Mouse (Mus musculus): ENCODE measurements around the gene Vwa3b. TPM values are rescaled to one million over a fixed set of nuclear protein-coding genes. Genes with fewer than 3 reads are reported as not detected.
"Not testable (repeated sequence)": the region's sequence is repeated elsewhere in the genome, so short reads cannot be mapped to it uniquely, and the experiment has no call there.

The Vwa3b gene
- polyA plus RNA-seq, 1 experiment from 2014 or later = 0.52 TPM

DNA sequence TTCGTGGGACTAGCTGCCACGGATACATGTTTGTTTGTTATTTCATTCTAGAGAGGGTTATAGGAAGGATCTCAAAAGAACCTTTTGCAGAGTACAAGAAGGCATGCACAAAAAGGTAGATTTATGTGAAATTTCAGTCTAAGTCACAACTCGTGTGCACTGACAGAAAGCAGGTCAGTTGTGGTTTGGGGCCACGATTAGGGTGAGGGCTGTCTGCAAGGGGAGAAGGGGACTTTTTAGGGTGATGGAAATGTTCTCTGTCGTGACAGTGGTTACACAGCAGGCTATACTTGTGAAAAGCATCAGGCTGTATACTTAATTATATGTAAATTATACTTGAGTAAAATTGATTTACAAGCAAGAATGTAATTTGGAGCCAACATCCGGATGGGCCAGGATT is 30.6 kb upstream of the Vwa3b start:
- H3K36me3 ChIP-seq = no peaks in the 10 kb centered on the region
- H3K27ac ChIP-seq (replicated peaks) = no peak overlapping the region
- WGBS = 66% methylated on average over 6 of the region's 6 CpGs
- H3K9me3 ChIP-seq = no peaks in the 10 kb centered on the region
- peaks cover 10% of the 10 kb centered on the region for H3K4me1 ChIP-seq (replicated peaks)
- no peaks in the 10 kb centered on the region for H3K27me3 ChIP-seq
- ATAC-seq (ENCODE audit: low read depth) = no peak
- H3K4me2 ChIP-seq = no peak overlapping the region
- no peak overlapping the region for H3K4me3 ChIP-seq
- H3K9ac ChIP-seq = no peak overlapping the region

- 44% methylated on average over 6 of the region's 6 CpGs for WGBS
- ATAC-seq (ENCODE audit: low read depth) = no peak
- no peaks in the 10 kb centered on the region for H3K36me3 ChIP-seq
- no peak overlapping the region for H3K9ac ChIP-seq
- no peak overlapping the region; the same call in 1 of the 2 replicates for H3K27ac ChIP-seq (replicated peaks)
- no peaks in the 10 kb centered on the region for H3K9me3 ChIP-seq
- no peaks in the 10 kb centered on the region for H3K27me3 ChIP-seq
- no peak overlapping the region for H3K4me3 ChIP-seq
- H3K4me2 ChIP-seq = no peak overlapping the region
- H3K4me1 ChIP-seq (replicated peaks) = peaks cover 10% of the 10 kb centered on the region
These were observed 29.7 kb upstream of the Vwa3b start for GRCm38 (mm10) chr1:36996561-36997213.

- H3K27me3 ChIP-seq = no peaks in the 10 kb centered on the region
- no peaks in the 10 kb centered on the region for H3K9me3 ChIP-seq
- H3K36me3 ChIP-seq = no peaks in the 10 kb centered on the region
- H3K4me1 ChIP-seq (replicated peaks) = peaks cover 10% of the 10 kb centered on the region
- no peak overlapping the region for H3K27ac ChIP-seq (replicated peaks)
- H3K9ac ChIP-seq = no peak overlapping the region
- no peak for ATAC-seq (ENCODE audit: low read depth)
- no peak overlapping the region for H3K4me2 ChIP-seq
- 80% methylated on average over 5 of the region's 5 CpGs for WGBS
- no peak overlapping the region for H3K4me3 ChIP-seq
These were observed 26.1 kb upstream of the Vwa3b start for GRCm38 (mm10) chr1:37000307-37000706.

GRCm38 (mm10) chr1:37001636-37002315 is 24.6 kb upstream of the Vwa3b start:
- no peak overlapping the region for H3K4me2 ChIP-seq
- H3K4me1 ChIP-seq (replicated peaks) = peaks cover 3% of the 10 kb centered on the region
- no peaks in the 10 kb centered on the region for H3K27me3 ChIP-seq
- no peak overlapping the region for H3K9ac ChIP-seq
- no peaks in the 10 kb centered on the region for H3K9me3 ChIP-seq
- no peak overlapping the region for H3K27ac ChIP-seq (replicated peaks)
- 42% methylated on average over 7 of the region's 7 CpGs for WGBS
- no peak for ATAC-seq (ENCODE audit: low read depth)
- H3K4me3 ChIP-seq = no peak overlapping the region
- no peaks in the 10 kb centered on the region for H3K36me3 ChIP-seq

- Histone ChIP-seq H3K36me3 (no peaks in the 10 kb centered on the region), H3K9me3 (no peaks in the 10 kb centered on the region), H3K4me2 (no peak overlapping the region), H3K27ac (replicated peaks) (no peak overlapping the region), H3K9ac (no peak overlapping the region), H3K27me3 (no peaks in the 10 kb centered on the region), H3K4me1 (replicated peaks) (no peaks in the 10 kb centered on the region), H3K4me3 (no peak overlapping the region)
- no peak for ATAC-seq (ENCODE audit: low read depth)
- WGBS = 86% methylated on average over 3 of the region's 3 CpGs
These were observed 23.9 kb upstream of the Vwa3b start for GRCm38 (mm10) chr1:37002316-37003008.

DNA sequence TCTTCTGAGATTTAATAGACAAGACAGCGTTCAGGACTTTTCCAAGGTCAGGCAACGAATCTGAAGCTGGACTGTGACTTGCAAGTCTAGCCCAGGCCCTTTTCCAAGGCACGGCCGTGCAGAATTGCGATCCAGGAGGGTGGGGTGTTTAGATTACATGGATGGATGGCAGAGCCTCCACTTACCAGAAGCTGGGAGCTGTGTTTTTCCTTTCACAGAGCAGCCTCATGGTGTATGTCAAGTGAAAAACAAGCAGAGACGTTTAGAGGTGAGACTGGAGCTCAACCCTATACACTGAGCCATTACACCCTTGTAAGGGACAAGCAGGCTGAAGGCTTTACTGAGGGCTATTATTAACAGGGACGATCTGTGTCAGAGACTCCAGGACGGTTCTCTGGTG is 21.9 kb upstream of the Vwa3b start:
- Histone ChIP-seq H3K4me3 (no peak overlapping the region), H3K4me1 (replicated peaks) (no peaks in the 10 kb centered on the region), H3K9ac (no peak overlapping the region), H3K27me3 (no peaks in the 10 kb centered on the region), H3K9me3 (no peaks in the 10 kb centered on the region), H3K27ac (replicated peaks) (no peak overlapping the region), H3K36me3 (no peaks in the 10 kb centered on the region), H3K4me2 (no peak overlapping the region)
- no peak for ATAC-seq (ENCODE audit: low read depth)
- 78% methylated on average over 8 of the region's 8 CpGs for WGBS

GRCm38 (mm10) chr1:37005036-37005435 is 21.4 kb upstream of the Vwa3b start:
- WGBS = 91% methylated on average over 5 of the region's 5 CpGs
- Histone ChIP-seq H3K4me2 (no peak overlapping the region), H3K4me3 (no peak overlapping the region), H3K9me3 (no peaks in the 10 kb centered on the region), H3K4me1 (replicated peaks) (no peaks in the 10 kb centered on the region), H3K27ac (replicated peaks) (no peak overlapping the region), H3K9ac (no peak overlapping the region), H3K36me3 (no peaks in the 10 kb centered on the region), H3K27me3 (no peaks in the 10 kb centered on the region)
- no peak for ATAC-seq (ENCODE audit: low read depth)

DNA sequence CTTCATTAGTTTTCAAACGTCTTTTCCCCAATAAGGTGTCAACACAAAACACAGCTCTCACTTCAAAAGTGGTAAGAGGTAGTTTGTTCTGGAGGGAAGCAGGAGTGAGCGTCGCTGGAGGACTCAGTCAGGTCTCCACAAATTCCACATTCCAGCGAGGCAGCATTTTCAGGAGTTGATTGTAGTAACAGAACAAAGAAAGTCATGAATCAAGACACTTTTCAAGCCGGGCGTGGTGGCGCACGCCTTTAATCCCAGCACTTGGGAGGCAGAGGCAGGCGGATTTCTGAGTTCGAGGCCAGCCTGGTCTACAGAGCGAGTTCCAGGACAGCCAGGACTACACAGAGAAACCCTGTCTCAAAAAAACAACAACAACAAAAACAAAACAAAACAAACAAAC is 19.9 kb upstream of the Vwa3b start:
- not testable (repeated sequence) for H3K27ac ChIP-seq (replicated peaks); H3K4me3 ChIP-seq; H3K9ac ChIP-seq; ATAC-seq (ENCODE audit: low read depth); H3K4me2 ChIP-seq; H3K27me3 ChIP-seq; H3K9me3 ChIP-seq; H3K36me3 ChIP-seq; H3K4me1 ChIP-seq (replicated peaks)
- WGBS = 84% methylated on average over 11 of the region's 11 CpGs

GRCm38 (mm10) chr1:37009880-37010279 is 16.5 kb upstream of the Vwa3b start:
- no peaks in the 10 kb centered on the region for H3K27me3 ChIP-seq
- WGBS = 81% methylated on average over 10 of the region's 10 CpGs
- H3K27ac ChIP-seq (replicated peaks) = no peak overlapping the region
- H3K4me3 ChIP-seq = no peak overlapping the region
- no peaks in the 10 kb centered on the region for H3K4me1 ChIP-seq (replicated peaks)
- no peak for ATAC-seq (ENCODE audit: low read depth)
- no peaks in the 10 kb centered on the region for H3K9me3 ChIP-seq
- no peak overlapping the region for H3K4me2 ChIP-seq
- H3K9ac ChIP-seq = no peak overlapping the region
- H3K36me3 ChIP-seq = no peaks in the 10 kb centered on the region

DNA sequence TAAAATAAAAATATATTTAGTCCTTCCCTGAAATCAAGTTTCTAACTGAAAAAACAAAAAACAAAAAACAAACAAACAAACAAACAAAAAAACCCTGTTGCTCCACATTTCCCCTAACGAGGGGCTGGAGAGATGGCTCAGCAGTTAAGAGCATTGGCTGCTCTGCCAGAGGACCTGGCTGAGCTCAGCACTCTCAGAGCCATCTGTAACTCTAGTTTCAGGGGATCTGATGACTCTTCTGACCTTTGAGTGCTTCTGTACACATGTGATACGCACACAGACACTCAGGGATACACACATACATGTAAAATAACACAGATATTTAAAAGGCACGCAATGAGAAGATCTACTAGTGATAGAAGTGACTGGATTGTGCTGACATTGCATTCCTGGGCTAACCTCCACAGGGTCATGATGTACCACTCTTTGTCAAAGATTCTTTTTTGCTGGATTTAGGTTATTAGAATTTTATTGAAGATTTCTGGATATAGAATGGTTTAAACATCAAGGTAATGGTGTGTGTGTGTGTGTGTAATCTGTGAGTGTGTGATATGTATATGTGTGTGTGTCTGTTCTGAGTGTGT is 14.7 kb upstream of the Vwa3b start:
- Histone ChIP-seq H3K9me3 (no peaks in the 10 kb centered on the region), H3K27me3 (no peaks in the 10 kb centered on the region)
- WGBS = 79% methylated on average over 3 of the region's 3 CpGs

GRCm38 (mm10) chr1:37013006-37013405 is 13.4 kb upstream of the Vwa3b start:
- no peak for ATAC-seq (ENCODE audit: low read depth)
- H3K27ac ChIP-seq (replicated peaks) = no peak overlapping the region
- no peaks in the 10 kb centered on the region for H3K36me3 ChIP-seq
- H3K4me2 ChIP-seq = no peak overlapping the region
- H3K9me3 ChIP-seq = no peaks in the 10 kb centered on the region
- 97% methylated on average over 2 of the region's 2 CpGs for WGBS
- no peaks in the 10 kb centered on the region for H3K27me3 ChIP-seq
- H3K4me3 ChIP-seq = no peak overlapping the region
- no peak overlapping the region for H3K9ac ChIP-seq
- H3K4me1 ChIP-seq (replicated peaks) = no peaks in the 10 kb centered on the region

More for the DNA sequence above, 14.7 kb upstream of the Vwa3b start:
- no peak overlapping the region for H3K27ac ChIP-seq (replicated peaks)
- no peak overlapping the region for H3K4me3 ChIP-seq
- ATAC-seq (ENCODE audit: low read depth) = no peak
- H3K4me1 ChIP-seq (replicated peaks) = no peaks in the 10 kb centered on the region
- no peak overlapping the region for H3K4me2 ChIP-seq
- H3K36me3 ChIP-seq = no peaks in the 10 kb centered on the region
- no peak overlapping the region for H3K9ac ChIP-seq

- WGBS = 86% methylated on average over 7 of the region's 7 CpGs
These were observed 12.7 kb upstream of the Vwa3b start for GRCm38 (mm10) chr1:37013687-37014086.

More at GRCm38 (mm10) chr1:37013687-37014086, 12.7 kb upstream of the Vwa3b start:
- Histone ChIP-seq H3K36me3 (no peaks in the 10 kb centered on the region), H3K4me3 (no peak overlapping the region), H3K27ac (replicated peaks) (no peak overlapping the region), H3K9ac (no peak overlapping the region), H3K9me3 (no peaks in the 10 kb centered on the region), H3K27me3 (no peaks in the 10 kb centered on the region), H3K4me2 (no peak overlapping the region), H3K4me1 (replicated peaks) (no peaks in the 10 kb centered on the region)
- ATAC-seq (ENCODE audit: low read depth) = no peak

Data from neural tube, embryonic 13.5 days (tissue).